Mouse (Mus musculus) heart, embryonic 16.5 days (tissue): Measurements from ENCODE around the gene Mdm1. TPM values are rescaled to one million over a fixed set of nuclear protein-coding genes. Genes with fewer than 3 reads are reported as not detected.

Experiments
- ATAC-seq: fragments of 200-750 bp; cut with Nextera tagmentation; replicated peaks from 2 replicates; pipeline ENCODE4 v1.8.0; 2017; ENCODE audit warnings: moderate number of reproducible peaks; ENCODE audit not compliant: insufficient read depth, low FRiP score; ENCODE audit errors: extremely low read depth
- H3K27ac ChIP-seq: fragments of 300-500 bp; sonication (generic); 2 replicates; pipeline ENCODE4 v1.5.1; 2014; ENCODE audit warnings: mild to moderate bottlenecking, low read length, control low read depth, moderate library complexity
- H3K27me3 ChIP-seq: fragments of 300-500 bp; sonication (generic); 2 replicates; pipeline ENCODE4 v1.6.1; 2014; ENCODE audit warnings: low read length, mixed read lengths; ENCODE audit not compliant: control insufficient read depth, insufficient read depth
- H3K36me3 ChIP-seq: fragments of 300-500 bp; sonication (generic); 2 replicates; pipeline ENCODE4 v1.6.1; 2014; ENCODE audit not compliant: control insufficient read depth, insufficient read depth
- H3K4me1 ChIP-seq: fragments of 300-500 bp; sonication (generic); 2 replicates; pipeline ENCODE4 v1.6.1; 2014; ENCODE audit warnings: low read length, mixed read lengths; ENCODE audit not compliant: control insufficient read depth, insufficient read depth
- H3K4me2 ChIP-seq: fragments of 300-500 bp; sonication (generic); 2 replicates; pipeline ENCODE4 v1.6.1; 2014; ENCODE audit warnings: low read depth, mild to moderate bottlenecking, control low read depth, low read length
- H3K4me3 ChIP-seq: fragments of 300-500 bp; sonication (generic); 2 replicates; pipeline ENCODE4 v1.5.1; 2014; ENCODE audit warnings: mild to moderate bottlenecking, control low read depth, low read length
- H3K9ac ChIP-seq: fragments of 300-500 bp; sonication (generic); 2 replicates; pipeline ENCODE4 v1.6.1; 2014; ENCODE audit warnings: low read length, control low read depth
- H3K9me3 ChIP-seq: fragments of 300-500 bp; sonication (generic); replicated peaks from 2 replicates; pipeline ENCODE4 v1.6.1; 2016; ENCODE audit warnings: low read length; ENCODE audit not compliant: control insufficient read depth
- WGBS: fragments of 180-500 bp; shearing (Covaris S2); extraction: QIAGEN DNeasy Blood & Tissue Kit; methylation state at CpG from one replicate; pipeline ENCODE4 v1.1.7; 2014; 5-methylcytosine and 5-hydroxymethylcytosine counted together
- polyA plus RNA-seq: library from polyadenylated mRNA; unstranded; fragments of >200 nt; fragmentation: Nextera tagmentation; extraction: Ambion mirVana; gene quantifications from 2 replicates; pipeline ENCODE4 v1.2.1, GENCODE M21; 2015

The Mdm1 gene
- polyA plus RNA-seq, 1 experiment from 2014 or later = 19.3 TPM

DNA sequence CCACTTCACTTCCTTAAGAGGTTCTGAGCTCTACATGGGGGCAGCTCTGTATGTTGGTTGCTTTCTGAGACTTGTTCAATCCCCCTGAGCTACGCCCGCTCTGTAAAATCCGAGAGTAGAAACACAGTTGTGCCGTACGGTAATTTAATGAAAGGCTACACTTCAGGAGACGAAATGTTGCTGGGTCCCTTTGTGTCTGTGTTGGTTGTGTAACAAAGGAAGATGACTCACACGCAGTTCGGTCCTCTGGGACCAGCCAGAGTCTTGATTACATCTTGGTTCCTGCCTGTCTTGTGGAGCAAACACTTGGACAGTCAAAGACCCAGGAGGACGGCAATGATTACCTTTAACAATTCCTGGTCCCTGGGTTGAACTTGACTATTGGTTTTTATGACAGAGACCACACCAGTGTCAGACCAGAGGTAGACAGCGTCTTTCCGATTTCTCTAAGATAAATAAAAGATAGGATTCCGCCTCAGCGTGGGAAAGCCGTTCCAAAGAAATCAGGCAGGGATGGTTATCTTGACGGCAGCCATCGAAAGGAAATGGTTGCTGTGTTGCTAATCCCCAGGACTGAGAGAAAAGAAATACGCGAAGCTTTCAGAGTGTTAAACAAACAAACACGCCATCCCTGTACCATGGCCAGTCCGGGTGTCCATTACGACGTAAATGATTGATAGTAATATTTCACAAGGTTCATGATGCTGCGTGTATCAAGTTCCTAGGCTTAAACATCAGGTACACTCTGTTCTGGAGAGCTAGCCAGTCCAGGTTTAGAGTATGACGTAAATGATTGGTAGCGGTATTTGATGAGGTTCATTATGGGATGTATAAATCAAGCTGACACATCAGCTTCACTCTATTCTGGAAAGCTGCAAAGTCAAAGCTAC lies 20.3 kb upstream of the Mdm1 start:
- Histone ChIP-seq H3K27ac (no peak overlapping the region), H3K36me3 (no peaks in the 10 kb centered on the region), H3K27me3 (no peaks in the 10 kb centered on the region), H3K4me1 (no peaks in the 10 kb centered on the region; the same call in 1 of the 2 replicates), H3K4me3 (0 out of 2 replicates have a peak overlapping the region, but pooled peaks have one; percentile 8), H3K9ac (no peak overlapping the region), H3K9me3 (no peaks in the 10 kb centered on the region), H3K4me2 (peak overlapping the region; percentile 44)
- peak; percentile 55; the same call in 1 of the 2 replicates for ATAC-seq
- WGBS = 51% methylated on average over 25 of the region's 25 CpGs

DNA sequence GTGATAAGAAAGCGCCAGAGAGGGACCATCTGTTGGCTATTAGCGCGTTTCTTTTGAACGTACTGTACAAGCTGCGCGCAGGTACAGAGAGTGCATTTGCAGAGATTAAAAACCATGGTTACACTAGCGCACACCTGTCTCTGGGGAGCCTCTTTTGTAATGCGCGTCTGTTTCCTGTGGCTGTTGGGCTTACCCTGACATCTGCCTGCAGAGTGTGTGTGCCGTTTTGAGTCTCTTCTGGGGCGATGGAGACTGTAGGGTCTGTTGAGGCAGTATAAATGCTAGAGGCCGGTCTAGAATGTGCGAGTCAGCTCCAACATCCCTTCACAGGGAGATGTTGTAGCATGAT lies 19.7 kb upstream of the Mdm1 start:
- no peak overlapping the region for H3K4me3 ChIP-seq
- peak; percentile 49 for ATAC-seq
- 45% methylated on average over 13 of the region's 13 CpGs for WGBS

DNA sequence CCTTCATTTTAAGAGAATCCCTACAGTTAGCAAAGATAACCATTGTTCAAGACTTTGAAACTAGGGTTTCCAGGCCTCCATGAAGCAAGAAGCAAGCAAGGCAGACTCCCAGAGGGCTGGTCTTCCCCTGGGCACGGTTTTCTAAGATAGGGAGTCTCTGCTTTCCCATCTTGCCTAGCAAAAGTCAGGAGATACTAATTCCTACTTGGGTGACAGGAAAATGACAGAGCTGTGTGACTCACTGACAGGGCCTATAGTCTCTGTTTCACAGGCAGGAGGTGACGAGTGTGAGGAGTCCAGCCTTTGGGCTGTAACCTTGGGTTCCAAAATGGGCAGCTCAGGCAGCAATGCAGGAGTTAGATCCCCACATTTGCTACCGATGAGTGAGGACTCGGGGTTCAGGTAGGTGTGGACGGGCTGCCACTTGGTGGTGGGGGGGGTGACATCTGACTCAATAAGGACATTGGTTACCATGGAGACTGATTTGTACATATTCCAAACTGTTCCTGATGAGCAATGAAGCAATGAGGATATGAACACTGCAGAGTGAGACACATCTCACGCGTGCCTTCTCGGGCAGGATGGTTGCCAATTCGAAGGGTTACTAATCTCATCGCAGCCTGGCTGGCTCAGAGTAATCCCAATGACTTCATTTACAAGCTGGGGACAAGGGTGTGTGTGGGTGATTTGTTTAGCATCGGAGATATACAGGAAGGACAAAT lies 19.0 kb upstream of the Mdm1 start:
- Histone ChIP-seq H3K27me3 (no peaks in the 10 kb centered on the region), H3K4me2 (no peak overlapping the region), H3K4me3 (no peak overlapping the region), H3K9me3 (no peaks in the 10 kb centered on the region), H3K27ac (no peak overlapping the region), H3K36me3 (no peaks in the 10 kb centered on the region), H3K4me1 (no peaks in the 10 kb centered on the region; the same call in 1 of the 2 replicates), H3K9ac (no peak overlapping the region)
- WGBS = 81% methylated on average over 11 of the region's 11 CpGs
- ATAC-seq = no peak; the same call in 1 of the 2 replicates

More for the DNA sequence above, 19.7 kb upstream of the Mdm1 start:
- Histone ChIP-seq H3K9me3 (no peaks in the 10 kb centered on the region), H3K27me3 (no peaks in the 10 kb centered on the region), H3K4me2 (peak overlapping the region; percentile 44), H3K9ac (no peak overlapping the region), H3K4me1 (no peaks in the 10 kb centered on the region; the same call in 1 of the 2 replicates), H3K36me3 (no peaks in the 10 kb centered on the region), H3K27ac (no peak overlapping the region)

DNA sequence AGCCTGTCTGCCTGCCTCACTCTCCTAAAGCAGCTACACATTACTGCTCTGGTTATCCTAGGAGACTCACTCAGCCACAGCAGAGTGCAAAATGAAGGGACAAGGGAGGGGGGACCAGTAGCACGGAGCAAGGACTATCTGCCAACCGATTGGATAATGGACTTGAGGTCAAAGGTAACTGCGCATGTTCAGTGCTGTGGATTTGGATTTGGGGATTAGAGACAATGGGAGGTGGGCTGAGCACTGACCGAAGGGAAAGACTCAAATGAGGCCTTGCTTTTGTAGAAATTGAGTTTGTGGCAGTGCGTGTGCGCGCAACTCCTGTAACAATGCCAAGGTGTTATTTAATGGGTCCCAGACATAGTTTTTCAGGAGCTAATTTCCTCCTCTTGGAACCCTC lies 16.4 kb upstream of the Mdm1 start:
- no peaks in the 10 kb centered on the region for H3K36me3 ChIP-seq
- H3K4me3 ChIP-seq = no peak overlapping the region
- ATAC-seq = no peak
- no peaks in the 10 kb centered on the region for H3K9me3 ChIP-seq
- 90% methylated on average over 7 of the region's 7 CpGs for WGBS
- no peak overlapping the region for H3K4me2 ChIP-seq
- peaks cover 10% of the 10 kb centered on the region for H3K27me3 ChIP-seq
- H3K9ac ChIP-seq = no peak overlapping the region
- no peaks in the 10 kb centered on the region; the same call in 1 of the 2 replicates for H3K4me1 ChIP-seq
- H3K27ac ChIP-seq = no peak overlapping the region

DNA sequence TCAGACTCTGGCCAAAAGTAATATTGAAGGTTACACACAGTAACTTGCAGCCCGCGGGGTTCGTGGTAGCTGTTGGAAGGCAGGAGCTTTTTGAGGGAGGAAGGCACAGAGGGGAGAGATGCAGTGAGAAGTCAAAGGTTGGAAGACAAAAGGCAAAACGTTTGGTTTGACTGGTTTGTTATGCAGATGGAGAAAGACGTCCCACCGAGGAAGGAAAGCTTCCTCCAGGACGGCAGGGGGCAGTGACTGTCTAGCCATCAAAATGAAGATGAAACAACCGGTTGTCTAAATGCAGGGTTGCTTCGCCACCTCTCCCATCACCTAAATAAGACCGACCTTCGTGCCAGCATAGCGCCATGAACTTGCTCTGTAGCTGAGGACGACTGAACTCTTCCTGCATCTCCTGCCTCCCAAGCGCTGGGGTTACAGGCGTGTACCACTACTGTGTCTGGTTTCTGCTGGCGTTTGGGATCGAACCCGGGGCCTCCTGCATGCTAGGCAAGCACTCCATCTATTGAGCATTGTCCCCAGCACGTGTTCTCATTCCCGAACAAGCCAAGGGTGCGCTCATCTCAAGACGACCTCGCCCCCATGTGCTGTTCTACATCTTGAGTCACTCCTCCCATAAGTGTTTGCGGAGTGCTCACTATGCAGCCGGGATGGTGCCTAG lies 15.7 kb upstream of the Mdm1 start:
- WGBS = 80% methylated on average over 25 of the region's 25 CpGs
- H3K9ac ChIP-seq = no peak overlapping the region
- no peak overlapping the region for H3K4me2 ChIP-seq
- no peaks in the 10 kb centered on the region for H3K36me3 ChIP-seq
- H3K4me3 ChIP-seq = no peak overlapping the region
- H3K27ac ChIP-seq = no peak overlapping the region
- no peak for ATAC-seq
- no peaks in the 10 kb centered on the region for H3K9me3 ChIP-seq
- H3K4me1 ChIP-seq = no peaks in the 10 kb centered on the region; the same call in 1 of the 2 replicates
- peaks cover 10% of the 10 kb centered on the region for H3K27me3 ChIP-seq

DNA sequence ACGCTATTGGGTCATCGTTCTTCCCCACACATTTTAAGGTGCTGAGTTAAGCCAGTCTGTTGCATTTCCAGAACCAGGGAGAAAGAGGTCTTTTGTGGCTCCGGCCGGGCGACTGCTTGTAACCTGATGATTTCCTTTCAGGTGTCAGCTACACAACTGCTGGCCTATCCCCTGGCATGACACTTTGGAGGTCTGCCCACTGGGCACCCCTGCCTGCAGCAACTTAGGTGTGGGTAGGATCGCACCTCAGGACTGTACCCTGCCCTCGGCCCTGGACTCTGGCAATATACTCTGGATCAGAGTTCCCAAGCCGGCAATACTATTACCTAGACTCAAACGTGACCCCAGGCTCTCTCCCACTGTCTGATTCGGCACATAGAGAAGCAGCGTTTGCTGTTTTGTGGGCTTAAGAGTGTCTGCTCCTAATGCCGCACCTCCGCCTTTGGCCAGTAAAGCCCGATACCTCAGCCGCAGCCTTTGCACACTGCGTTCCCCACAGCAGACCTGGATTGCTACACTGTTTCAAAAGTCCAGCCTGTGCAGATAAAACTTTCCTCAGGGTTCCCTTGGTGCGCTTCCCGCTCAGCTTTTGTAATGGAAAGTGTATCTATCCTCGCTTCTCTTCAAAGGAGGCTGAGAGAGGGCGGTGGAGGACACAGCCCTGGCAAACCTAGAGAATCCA lies 12.5 kb upstream of the Mdm1 start:
- Histone ChIP-seq H3K9ac (no peak overlapping the region), H3K4me2 (peak overlapping the region; percentile 2; the same call in 1 of the 2 replicates), H3K9me3 (no peaks in the 10 kb centered on the region), H3K27me3 (peaks cover 10% of the 10 kb centered on the region), H3K4me1 (no peaks in the 10 kb centered on the region), H3K27ac (no peak overlapping the region), H3K36me3 (no peaks in the 10 kb centered on the region), H3K4me3 (no peak overlapping the region)
- ATAC-seq = no peak
- 47% methylated on average over 20 of the region's 20 CpGs for WGBS

DNA sequence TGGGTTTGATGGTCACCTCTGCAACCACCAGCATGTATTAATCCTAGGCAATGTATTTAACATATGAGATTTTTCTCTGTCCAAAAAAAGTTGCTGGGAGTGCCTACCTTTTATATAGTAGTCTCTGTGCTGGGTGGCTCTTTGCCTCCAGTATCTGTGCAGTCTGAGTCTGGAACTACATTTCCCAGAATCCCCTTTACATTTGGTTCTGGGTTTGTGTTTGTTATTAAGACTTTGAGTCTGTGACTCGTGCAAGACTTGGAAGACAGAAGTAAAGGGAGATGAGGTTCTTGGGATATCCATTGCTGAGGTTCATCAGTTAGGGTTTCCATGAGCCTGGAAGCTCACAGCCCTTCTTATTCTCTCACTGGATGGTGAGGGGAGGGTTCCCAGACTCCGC lies 11.6 kb upstream of the Mdm1 start:
- no peak overlapping the region for H3K4me3 ChIP-seq
- H3K36me3 ChIP-seq = no peaks in the 10 kb centered on the region
- WGBS = 43% methylated on average over 2 of the region's 2 CpGs
- H3K9me3 ChIP-seq = no peaks in the 10 kb centered on the region
- no peak overlapping the region for H3K9ac ChIP-seq
- no peak overlapping the region for H3K4me2 ChIP-seq
- H3K27me3 ChIP-seq = peaks cover 10% of the 10 kb centered on the region
- no peak overlapping the region for H3K27ac ChIP-seq
- no peaks in the 10 kb centered on the region for H3K4me1 ChIP-seq
- no peak for ATAC-seq

DNA sequence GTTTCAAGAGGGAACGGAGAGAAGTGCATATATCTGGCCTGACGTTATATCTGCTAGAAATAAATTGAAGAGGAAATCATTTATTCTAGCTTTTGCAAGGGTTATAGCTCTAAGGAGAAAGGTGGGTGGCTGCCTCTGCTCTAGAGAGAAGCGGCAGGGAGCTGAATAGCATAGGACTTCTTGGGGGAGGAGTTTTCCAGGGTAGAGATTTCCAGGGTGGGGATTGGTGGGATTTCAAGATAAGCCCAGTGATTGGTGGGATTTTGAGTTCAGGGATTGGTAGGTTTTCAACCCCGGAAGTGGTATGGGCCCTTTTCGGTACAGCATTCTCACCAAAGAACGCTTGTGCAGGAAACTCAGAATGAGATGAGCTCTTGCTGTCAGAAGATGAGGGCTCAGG lies 8.6 kb upstream of the Mdm1 start:
- H3K9me3 ChIP-seq = no peaks in the 10 kb centered on the region
- H3K27me3 ChIP-seq = peaks cover 10% of the 10 kb centered on the region
- no peak overlapping the region for H3K27ac ChIP-seq
- no peak overlapping the region for H3K9ac ChIP-seq
- no peak overlapping the region for H3K4me3 ChIP-seq
- ATAC-seq = peak; percentile 18; the same call in 1 of the 2 replicates
- H3K36me3 ChIP-seq = no peaks in the 10 kb centered on the region
- H3K4me1 ChIP-seq = no peaks in the 10 kb centered on the region
- H3K4me2 ChIP-seq = peak overlapping the region; percentile 20
- WGBS = 66% methylated on average over 6 of the region's 6 CpGs
